Mouse (Mus musculus) stomach, embryonic 16.5 days (tissue): Measurements from ENCODE around the gene Inpp4a. TPM values are rescaled to one million over a fixed set of nuclear protein-coding genes. Genes with fewer than 3 reads are reported as not detected.

Experiments
- ATAC-seq: fragments of 200-750 bp; cut with Nextera tagmentation; 2 replicates; pipeline ENCODE4 v1.8.0; 2017; ENCODE audit warnings: moderate number of reproducible peaks, moderate TSS enrichment; ENCODE audit not compliant: insufficient read depth, low FRiP score
- H3K27ac ChIP-seq: fragments of 300-500 bp; sonication (generic); 2 replicates; pipeline ENCODE4 v1.5.1; 2014; ENCODE audit warnings: low read length
- H3K27me3 ChIP-seq: fragments of 300-500 bp; sonication (generic); 2 replicates; pipeline ENCODE4 v1.6.1; 2014; ENCODE audit warnings: low read length, control low read depth, mixed read lengths; ENCODE audit not compliant: control insufficient read depth, insufficient read depth
- H3K36me3 ChIP-seq: fragments of 300-500 bp; sonication (generic); 2 replicates; pipeline ENCODE4 v1.6.1; 2014; ENCODE audit warnings: low read length; ENCODE audit not compliant: control insufficient read depth, insufficient read depth
- H3K4me1 ChIP-seq: fragments of 300-500 bp; sonication (generic); 2 replicates; pipeline ENCODE4 v1.6.1; 2014; ENCODE audit warnings: low read length, control low read depth, mixed read lengths; ENCODE audit not compliant: control insufficient read depth, insufficient read depth
- H3K4me2 ChIP-seq: fragments of 300-500 bp; sonication (generic); 2 replicates; pipeline ENCODE4 v1.6.1; 2014; ENCODE audit warnings: low read depth, low read length, mixed read lengths
- H3K4me3 ChIP-seq: fragments of 300-500 bp; sonication (generic); replicated peaks from 2 replicates; pipeline ENCODE4 v1.5.1; 2014; ENCODE audit warnings: mild to moderate bottlenecking, low read length
- H3K9ac ChIP-seq: fragments of 300-500 bp; sonication (generic); 2 replicates; pipeline ENCODE4 v1.6.1; 2014; ENCODE audit warnings: low read length
- H3K9me3 ChIP-seq: fragments of 300-500 bp; sonication (generic); replicated peaks from 2 replicates; pipeline ENCODE4 v1.6.1; 2016; ENCODE audit warnings: low read length, control low read depth; ENCODE audit not compliant: control insufficient read depth
- WGBS: fragments of 180-500 bp; shearing (Covaris S2); extraction: QIAGEN DNeasy Blood & Tissue Kit; methylation state at CpG from one replicate; pipeline ENCODE4 v1.1.7; 2014; 5-methylcytosine and 5-hydroxymethylcytosine counted together
- polyA plus RNA-seq: library from polyadenylated mRNA; unstranded; fragments of >200 nt; fragmentation: Nextera tagmentation; extraction: Ambion mirVana; gene quantifications from 2 replicates; pipeline ENCODE4 v1.2.1, GENCODE M21; 2015

Gene Inpp4a
- polyA plus RNA-seq, 1 experiment from 2014 or later = 18.8 TPM

GRCm38 (mm10) chr1:37314338-37314737, 14.7 kb downstream of the Inpp4a start:
- H3K27ac ChIP-seq = no peak overlapping the region
- WGBS = 47% methylated on average over 7 of the region's 7 CpGs
- H3K9me3 ChIP-seq = no peaks in the 10 kb centered on the region
- no peaks in the 10 kb centered on the region for H3K27me3 ChIP-seq
- ATAC-seq = no peak
- no peak overlapping the region for H3K4me3 ChIP-seq
- H3K4me2 ChIP-seq = no peak overlapping the region
- H3K36me3 ChIP-seq = no peaks in the 10 kb centered on the region
- H3K4me1 ChIP-seq = peaks cover 11% of the 10 kb centered on the region
- no peak overlapping the region for H3K9ac ChIP-seq

DNA sequence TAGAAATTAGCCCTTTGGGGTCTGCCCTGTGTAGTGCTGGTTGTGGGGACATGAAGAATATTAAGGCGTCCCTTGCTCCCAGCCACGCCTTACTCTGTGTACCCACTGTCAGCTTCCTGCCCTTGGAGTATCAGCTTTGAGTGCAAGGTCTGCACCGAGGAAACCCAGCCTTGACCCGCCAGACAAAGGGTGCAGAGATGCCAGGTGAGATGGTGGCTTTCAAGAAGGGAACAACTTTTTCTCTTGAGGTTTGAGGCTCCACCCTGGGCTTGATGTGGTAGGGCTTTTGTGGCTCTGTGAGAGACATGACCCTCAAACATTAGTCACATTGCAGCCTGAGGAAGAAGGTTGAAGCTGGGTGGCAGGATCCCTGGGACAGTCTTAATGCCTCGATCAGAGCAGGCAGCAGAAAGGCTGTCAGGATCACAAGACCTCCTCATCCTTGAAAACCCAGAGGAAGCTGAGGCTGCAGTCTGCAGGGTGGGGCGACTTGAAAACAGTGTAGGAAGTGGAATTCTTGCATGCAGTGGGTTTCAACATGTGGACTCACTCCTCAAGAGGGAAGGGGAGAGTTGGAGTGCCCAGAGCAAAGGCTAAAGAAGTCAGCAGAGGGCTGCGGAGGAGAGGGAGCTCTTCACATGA, 18.1 kb downstream of the Inpp4a start:
- H3K4me2 ChIP-seq = no peak overlapping the region
- H3K9me3 ChIP-seq = no peaks in the 10 kb centered on the region
- no peak overlapping the region for H3K4me3 ChIP-seq
- 66% methylated on average over 7 of the region's 7 CpGs for WGBS
- no peaks in the 10 kb centered on the region for H3K36me3 ChIP-seq
- peaks cover 11% of the 10 kb centered on the region for H3K4me1 ChIP-seq
- ATAC-seq = no peak; the same call in 1 of the 2 replicates
- H3K27ac ChIP-seq = no peak overlapping the region
- no peak overlapping the region for H3K9ac ChIP-seq
- no peaks in the 10 kb centered on the region for H3K27me3 ChIP-seq

GRCm38 (mm10) chr1:37318558-37318957, 18.9 kb downstream of the Inpp4a start:
- no peaks in the 10 kb centered on the region for H3K9me3 ChIP-seq
- WGBS = 80% methylated on average over 2 of the region's 2 CpGs
- no peak overlapping the region for H3K4me2 ChIP-seq
- H3K4me1 ChIP-seq = peaks cover 11% of the 10 kb centered on the region
- ATAC-seq = no peak
- no peaks in the 10 kb centered on the region for H3K27me3 ChIP-seq
- no peak overlapping the region for H3K4me3 ChIP-seq
- no peaks in the 10 kb centered on the region for H3K36me3 ChIP-seq
- no peak overlapping the region for H3K27ac ChIP-seq
- H3K9ac ChIP-seq = no peak overlapping the region

GRCm38 (mm10) chr1:37322690-37323089, 23.0 kb downstream of the Inpp4a start:
- H3K9ac ChIP-seq = no peak overlapping the region
- H3K4me2 ChIP-seq = no peak overlapping the region
- WGBS = 81% methylated on average over 2 of the region's 2 CpGs
- ATAC-seq = no peak
- no peak overlapping the region for H3K27ac ChIP-seq
- peaks cover 13% of the 10 kb centered on the region for H3K4me1 ChIP-seq
- H3K4me3 ChIP-seq = no peak overlapping the region
- H3K27me3 ChIP-seq = no peaks in the 10 kb centered on the region
- no peaks in the 10 kb centered on the region for H3K9me3 ChIP-seq
- no peaks in the 10 kb centered on the region for H3K36me3 ChIP-seq

GRCm38 (mm10) chr1:37323208-37323607, 23.5 kb downstream of the Inpp4a start:
- no peak for ATAC-seq

DNA sequence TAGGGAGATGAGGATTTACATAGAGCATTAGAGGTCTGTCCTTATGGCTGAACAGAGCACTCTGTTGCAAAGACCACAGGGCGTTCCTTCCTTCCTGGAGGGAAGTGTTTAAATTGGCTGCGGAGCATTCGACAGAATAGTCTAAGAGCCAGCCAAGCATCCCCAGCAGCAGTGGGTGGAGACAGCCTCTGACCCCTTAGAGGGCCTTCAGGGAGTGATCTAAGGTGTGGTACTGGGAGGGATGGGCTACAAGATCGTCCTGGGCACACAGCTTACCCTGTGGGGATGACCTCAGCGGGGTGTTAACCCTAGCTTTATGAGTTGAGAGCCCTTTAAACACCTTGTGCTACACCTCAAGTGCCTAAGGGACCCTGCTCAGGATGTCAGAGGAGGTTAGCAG, 24.9 kb downstream of the Inpp4a start:
- no peak overlapping the region for H3K27ac ChIP-seq
- 22% methylated on average over 5 of the region's 5 CpGs for WGBS
- no peak for ATAC-seq

More at GRCm38 (mm10) chr1:37323208-37323607, 23.5 kb downstream of the Inpp4a start:
- no peaks in the 10 kb centered on the region for H3K36me3 ChIP-seq
- 81% methylated on average over 4 of the region's 4 CpGs for WGBS
- no peaks in the 10 kb centered on the region for H3K9me3 ChIP-seq
- no peak overlapping the region for H3K4me3 ChIP-seq
- no peaks in the 10 kb centered on the region for H3K27me3 ChIP-seq
- no peak overlapping the region for H3K27ac ChIP-seq
- no peak overlapping the region for H3K9ac ChIP-seq
- peaks cover 8% of the 10 kb centered on the region for H3K4me1 ChIP-seq
- no peak overlapping the region for H3K4me2 ChIP-seq

DNA sequence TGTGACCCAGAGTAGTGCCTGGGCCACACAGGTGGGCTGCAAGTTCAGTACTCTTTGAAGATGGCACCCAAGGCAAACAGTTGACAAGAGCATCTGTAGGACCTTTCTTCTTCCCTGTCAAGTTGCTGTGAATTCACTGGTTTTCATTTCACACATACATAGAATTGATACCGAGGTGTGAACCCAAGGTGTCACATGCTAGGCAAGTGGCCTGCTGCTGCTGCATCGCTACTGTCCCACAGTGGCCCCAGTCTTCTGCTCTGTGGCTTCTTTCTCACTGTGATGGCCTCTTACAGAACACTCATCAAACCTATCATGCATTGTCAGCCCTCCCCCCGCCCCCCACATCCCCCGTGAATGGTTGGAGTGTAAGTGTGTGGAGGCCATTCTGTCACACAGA, 27.6 kb downstream of the Inpp4a start:
- H3K4me2 ChIP-seq = no peak overlapping the region
- H3K4me1 ChIP-seq = 0 out of 2 replicates have a peak, but pooled peaks cover 3% of the 10 kb centered on the region
- H3K36me3 ChIP-seq = peaks cover 4% of the 10 kb centered on the region; the same call in 1 of the 2 replicates
- no peak for ATAC-seq
- H3K9ac ChIP-seq = no peak overlapping the region
- H3K9me3 ChIP-seq = peaks cover 5% of the 10 kb centered on the region; the same call in 1 of the 2 replicates
- WGBS = 70% methylated on average over 4 of the region's 4 CpGs
- H3K27ac ChIP-seq = no peak overlapping the region
- H3K27me3 ChIP-seq = no peaks in the 10 kb centered on the region
- H3K4me3 ChIP-seq = no peak overlapping the region

More for the DNA sequence above, 24.9 kb downstream of the Inpp4a start:
- H3K27me3 ChIP-seq = no peaks in the 10 kb centered on the region
- H3K9me3 ChIP-seq = peaks cover 5% of the 10 kb centered on the region; the same call in 1 of the 2 replicates
- H3K9ac ChIP-seq = no peak overlapping the region
- H3K4me2 ChIP-seq = no peak overlapping the region
- H3K36me3 ChIP-seq = peaks cover 4% of the 10 kb centered on the region; the same call in 1 of the 2 replicates
- peaks cover 3% of the 10 kb centered on the region; the same call in 1 of the 2 replicates for H3K4me1 ChIP-seq
- no peak overlapping the region for H3K4me3 ChIP-seq

- Histone ChIP-seq H3K27me3 (no peaks in the 10 kb centered on the region), H3K4me2 (no peak overlapping the region), H3K27ac (no peak overlapping the region), H3K9ac (no peak overlapping the region), H3K36me3 (peaks cover 4% of the 10 kb centered on the region; the same call in 1 of the 2 replicates), H3K4me3 (no peak overlapping the region), H3K4me1 (0 out of 2 replicates have a peak, but pooled peaks cover 3% of the 10 kb centered on the region), H3K9me3 (peaks cover 5% of the 10 kb centered on the region; the same call in 1 of the 2 replicates)
- ATAC-seq = no peak
- WGBS = 90% methylated on average over 3 of the region's 3 CpGs
Measured at GRCm38 (mm10) chr1:37329132-37329531, 29.5 kb downstream of the Inpp4a start.

DNA sequence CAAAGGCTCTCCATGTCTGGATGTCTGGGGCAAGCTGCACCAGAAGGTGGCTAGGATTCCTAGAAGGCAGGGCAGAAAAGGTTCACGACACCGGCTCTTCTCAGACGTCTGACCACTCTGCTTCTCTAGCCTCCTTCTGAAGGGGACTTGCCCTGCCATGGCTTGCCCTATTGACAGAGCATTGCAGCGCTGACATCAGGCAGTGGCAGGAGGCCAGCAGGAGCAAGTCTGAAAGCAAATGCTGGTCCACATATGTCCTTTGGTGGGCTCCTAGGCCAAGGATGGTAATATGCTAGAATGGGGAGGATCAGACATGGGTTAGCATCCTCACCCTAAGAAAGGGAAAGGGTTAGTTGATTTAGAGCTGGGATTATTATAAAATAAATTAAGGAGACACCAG, 30.2 kb downstream of the Inpp4a start:
- WGBS = 90% methylated on average over 4 of the region's 4 CpGs
- Histone ChIP-seq H3K36me3 (peaks cover 4% of the 10 kb centered on the region; the same call in 1 of the 2 replicates), H3K4me3 (no peak overlapping the region), H3K4me2 (no peak overlapping the region), H3K9me3 (peaks cover 5% of the 10 kb centered on the region; the same call in 1 of the 2 replicates), H3K4me1 (no peaks in the 10 kb centered on the region), H3K27me3 (no peaks in the 10 kb centered on the region), H3K27ac (no peak overlapping the region), H3K9ac (no peak overlapping the region)
- ATAC-seq = no peak
